Mouse (Mus musculus) midbrain, embryonic 15.5 days (tissue): ENCODE data around the gene Med11. TPM values are rescaled to one million over a fixed set of nuclear protein-coding genes. Genes with fewer than 3 reads are reported as not detected.
"Not testable (repeated sequence)": the region's sequence is repeated elsewhere in the genome, so short reads cannot be mapped to it uniquely, and the experiment has no call there.

ENCODE experiments used
- ATAC-seq: fragments of 200-750 bp; cut with Nextera tagmentation; replicated peaks from 2 replicates; pipeline ENCODE4 v1.8.0; 2017; ENCODE audit warnings: moderate TSS enrichment
- H3K27ac ChIP-seq: fragments of 300-500 bp; sonication (generic); 2 replicates; pipeline ENCODE4 v1.5.1; 2015; ENCODE audit warnings: mild to moderate bottlenecking, inconsistent platforms
- H3K27me3 ChIP-seq: fragments of 300-500 bp; sonication (generic); replicated peaks from 2 replicates; pipeline ENCODE4 v1.6.1; 2015; ENCODE audit warnings: inconsistent platforms
- H3K36me3 ChIP-seq: fragments of 300-500 bp; sonication (generic); replicated peaks from 2 replicates; pipeline ENCODE4 v1.6.1; 2015; ENCODE audit warnings: inconsistent platforms
- H3K4me1 ChIP-seq: fragments of 300-500 bp; sonication (generic); 2 replicates; pipeline ENCODE4 v1.6.1; 2015; ENCODE audit warnings: inconsistent platforms
- H3K4me2 ChIP-seq: fragments of 300-500 bp; sonication (generic); 2 replicates; pipeline ENCODE4 v1.6.1; 2015; ENCODE audit warnings: inconsistent platforms, mild to moderate bottlenecking, moderate library complexity
- H3K4me3 ChIP-seq: fragments of 300-500 bp; sonication (generic); 2 replicates; pipeline ENCODE4 v1.5.1; 2015; ENCODE audit warnings: mild to moderate bottlenecking, inconsistent platforms
- H3K9ac ChIP-seq: fragments of 300-500 bp; sonication (generic); 2 replicates; pipeline ENCODE4 v1.6.1; 2015; ENCODE audit warnings: mild to moderate bottlenecking, inconsistent platforms
- H3K9me3 ChIP-seq: fragments of 300-500 bp; sonication (generic); 2 replicates; pipeline ENCODE4 v1.6.1; 2016; ENCODE audit warnings: inconsistent platforms
- whole genome bisulfite sequencing: fragments of 180-500 bp; shearing (Covaris S2); methylation state at CpG from one replicate; pipeline ENCODE4 v1.1.7; 2015; ENCODE audit warnings: mixed read lengths; 5-methylcytosine and 5-hydroxymethylcytosine counted together
- polyA plus RNA-seq: library from polyadenylated mRNA; unstranded; fragments of >200 nt; fragmentation: Nextera tagmentation; extraction: Ambion mirVana; gene quantifications from 2 replicates; pipeline ENCODE4 v1.2.1, GENCODE M21; 2015

The Med11 gene
- polyA plus RNA-seq, 1 experiment from 2014 or later: 49.5 TPM

DNA sequence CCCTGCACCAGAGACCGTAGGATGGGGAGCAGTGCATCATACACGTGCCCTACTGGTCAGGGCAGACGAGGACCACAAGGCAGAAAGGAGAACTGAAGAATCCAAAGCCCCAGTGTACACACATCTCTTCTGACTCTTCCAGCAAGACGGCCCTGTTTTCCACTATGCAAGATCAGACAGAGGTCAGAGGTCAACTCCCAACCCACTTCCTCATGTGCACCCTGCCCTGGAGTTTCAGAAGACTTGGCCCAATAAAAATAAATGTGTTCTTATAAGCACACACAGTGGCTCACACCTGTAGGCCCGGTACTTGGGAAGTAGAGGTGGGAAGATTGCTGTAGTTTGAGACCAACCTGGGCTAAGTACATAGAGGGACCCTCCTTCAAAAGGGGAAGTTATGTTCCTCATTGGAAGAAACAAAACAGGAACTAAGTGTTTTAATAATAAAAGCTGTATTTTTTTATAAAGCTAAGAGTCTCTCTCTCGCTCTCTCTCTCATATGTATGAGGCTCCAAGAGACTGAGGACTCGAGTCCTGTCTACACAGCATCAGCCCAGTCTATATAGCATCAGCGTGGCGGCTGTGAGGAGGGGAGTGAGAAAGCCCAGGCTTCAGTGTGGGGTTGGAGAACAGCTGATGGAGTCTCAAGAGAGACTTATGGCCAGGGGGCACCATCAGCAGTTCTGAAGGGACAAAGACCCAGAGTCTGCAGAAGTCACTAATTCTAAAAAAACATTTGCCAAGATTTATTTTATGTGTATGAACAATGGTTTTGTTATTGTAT is 1.7 kb downstream of the Med11 start:
- no peaks in the 10 kb centered on the region for H3K36me3 ChIP-seq
- no peak overlapping the region for H3K4me3 ChIP-seq

GRCm38 (mm10) chr11:70458688-70459600 is 7.2 kb downstream of the Med11 start, which contains the start of gene Zmynd15:
Gene Zmynd15, plus strand, starts transcription at chr11:70459433.
- 0 out of 2 replicates have a peak within 1 kb of the TSS, but pooled peaks have one; percentile 2 for H3K9ac ChIP-seq
- H3K4me1 ChIP-seq: peaks cover 9% of the 10 kb centered on the region
- H3K27ac ChIP-seq: no peak within 1 kb of the TSS
- H3K4me2 ChIP-seq: peak within 1 kb of the TSS; percentile 57
- peaks cover 30% of the 10 kb centered on the region for H3K27me3 ChIP-seq
- ATAC-seq: no peak
- no peaks in the 10 kb centered on the region for H3K36me3 ChIP-seq
- no peaks in the 10 kb centered on the region for H3K9me3 ChIP-seq
- peak within 1 kb of the TSS; percentile 32 for H3K4me3 ChIP-seq
- WGBS: 21% methylated on average over 32 of the region's 32 CpGs

More for the DNA sequence above, 1.7 kb downstream of the Med11 start:
- Histone ChIP-seq H3K9ac (no peak overlapping the region), H3K4me1 (peaks cover 12% of the 10 kb centered on the region), H3K27me3 (peaks cover 6% of the 10 kb centered on the region), H3K9me3 (no peaks in the 10 kb centered on the region), H3K27ac (no peak overlapping the region), H3K4me2 (peak overlapping the region; percentile 64; the same call in 1 of the 2 replicates)
- whole genome bisulfite sequencing: 92% methylated on average over 9 of the region's 9 CpGs
- no peak for ATAC-seq

DNA sequence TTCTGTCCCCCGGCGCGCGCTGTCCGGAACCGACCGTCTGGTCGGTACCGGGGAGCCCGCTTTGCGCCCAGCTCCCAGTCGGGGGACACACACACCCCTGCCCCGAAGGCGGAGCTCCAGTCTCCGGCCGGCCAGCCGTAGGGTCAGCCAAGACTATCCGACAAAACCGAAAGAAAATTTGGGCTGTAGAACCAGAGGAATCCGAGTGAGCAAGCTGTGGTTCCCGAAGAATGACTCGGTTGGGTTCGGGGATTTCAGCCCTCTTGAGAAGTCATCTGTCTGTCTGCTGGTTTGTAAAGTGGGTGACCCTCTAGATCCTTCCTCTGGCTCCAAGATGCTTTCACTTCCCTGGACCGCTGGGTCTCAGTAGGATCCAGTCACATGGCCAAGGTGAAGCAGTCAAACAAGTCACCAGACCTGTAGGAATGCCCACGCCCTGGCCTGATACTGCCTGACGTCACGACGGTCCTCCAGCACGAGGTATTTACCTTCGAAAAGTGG is 7.9 kb downstream of the Med11 start, which contains the start of gene Cxcl16:
TSS of gene Cxcl16 (minus strand) at position 384 of the 501 bp plus-strand sequence.
- WGBS: 5% methylated on average over 30 of the region's 30 CpGs
- H3K9me3 ChIP-seq: no peaks in the 10 kb centered on the region
- H3K4me3 ChIP-seq: peak within 1 kb of the TSS; percentile 32
- peaks cover 34% of the 10 kb centered on the region for H3K27me3 ChIP-seq
- peak within 1 kb of the TSS; percentile 57 for H3K4me2 ChIP-seq
- peaks cover 9% of the 10 kb centered on the region for H3K4me1 ChIP-seq
- no peak within 1 kb of the TSS for H3K27ac ChIP-seq
- no peak for ATAC-seq
- H3K9ac ChIP-seq: 0 out of 2 replicates have a peak within 1 kb of the TSS, but pooled peaks have one; percentile 2
- no peaks in the 10 kb centered on the region for H3K36me3 ChIP-seq

DNA sequence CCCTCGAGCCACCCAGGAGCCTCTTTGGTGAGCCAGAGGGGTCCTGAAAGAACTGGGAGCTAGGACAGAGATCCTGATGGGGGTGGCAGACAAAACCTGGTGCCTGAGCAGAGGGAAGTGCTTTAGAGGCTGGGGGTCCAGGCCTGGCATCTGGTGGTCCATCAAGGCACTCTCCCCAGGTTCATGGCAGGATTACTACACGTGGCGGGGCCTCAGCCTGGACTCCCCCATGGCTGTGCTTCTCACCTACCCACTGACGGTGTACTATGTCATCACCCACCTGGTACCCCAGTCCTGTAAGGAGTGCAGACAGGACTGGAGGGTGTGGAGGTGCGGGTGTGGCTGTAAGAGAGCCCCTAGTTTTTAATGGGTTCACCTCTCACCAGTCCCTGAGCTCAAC is 12.3 kb downstream of the Med11 start:
- 70% methylated on average over 5 of the region's 5 CpGs for WGBS

DNA sequence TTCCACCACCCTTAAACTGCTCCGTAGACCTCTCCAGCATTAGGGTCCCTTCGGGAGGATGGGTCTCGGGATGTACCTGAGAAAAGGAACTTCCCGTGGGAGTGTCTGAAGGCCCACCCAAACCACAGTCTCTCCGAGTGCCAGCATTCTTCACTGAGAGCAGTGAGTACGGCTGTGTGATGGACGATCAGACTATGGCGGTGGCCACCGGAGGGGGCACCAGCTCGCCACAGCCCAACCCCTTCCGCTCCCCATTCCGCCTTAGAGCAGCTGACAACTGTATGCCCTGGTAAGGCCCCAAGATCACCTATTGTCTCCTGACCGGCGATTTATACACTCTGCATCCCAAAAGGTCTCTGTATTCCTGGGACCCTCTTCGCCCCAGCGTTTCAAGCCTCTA is 13.5 kb downstream of the Med11 start:
- Histone ChIP-seq H3K36me3 (no peaks in the 10 kb centered on the region), H3K27me3 (peaks cover 21% of the 10 kb centered on the region), H3K9me3 (no peaks in the 10 kb centered on the region), H3K4me1 (peaks cover 6% of the 10 kb centered on the region; the same call in 1 of the 2 replicates), H3K27ac (no peak overlapping the region), H3K4me2 (peak overlapping the region; percentile 39; the same call in 1 of the 2 replicates), H3K9ac (no peak overlapping the region), H3K4me3 (no peak overlapping the region; the same call in 1 of the 2 replicates)
- 28% methylated on average over 16 of the region's 16 CpGs for WGBS
- no peak for ATAC-seq

More for the DNA sequence above, 12.3 kb downstream of the Med11 start:
- H3K27me3 ChIP-seq: peaks cover 31% of the 10 kb centered on the region
- no peaks in the 10 kb centered on the region for H3K36me3 ChIP-seq
- H3K4me3 ChIP-seq: no peak overlapping the region
- no peak for ATAC-seq
- H3K27ac ChIP-seq: no peak overlapping the region
- no peaks in the 10 kb centered on the region for H3K9me3 ChIP-seq
- H3K4me1 ChIP-seq: peaks cover 12% of the 10 kb centered on the region
- H3K9ac ChIP-seq: no peak overlapping the region
- H3K4me2 ChIP-seq: no peak overlapping the region

DNA sequence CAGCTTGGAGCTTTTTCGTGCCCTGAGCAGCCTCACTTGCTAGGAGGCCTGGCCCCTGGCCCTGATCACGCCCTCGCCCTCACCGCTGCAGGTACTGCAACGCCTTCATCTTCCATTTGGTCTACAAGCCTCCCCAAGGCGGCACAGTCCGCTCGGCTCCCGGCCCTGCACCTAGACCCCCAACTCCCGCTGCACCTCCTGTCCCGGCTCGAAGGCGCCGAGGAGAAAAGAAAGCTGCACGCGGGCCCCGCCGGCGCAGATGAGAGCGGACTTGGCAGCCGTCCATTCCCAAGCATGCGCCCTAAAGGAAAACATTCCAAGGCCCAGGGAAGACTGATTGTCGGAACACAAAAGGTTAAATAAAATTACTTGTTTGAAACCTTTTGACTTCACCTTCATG is 14.1 kb downstream of the Med11 start:
- Histone ChIP-seq H3K4me2 (peak overlapping the region; percentile 39), H3K4me3 (no peak overlapping the region; the same call in 1 of the 2 replicates), H3K36me3 (no peaks in the 10 kb centered on the region), H3K9me3 (no peaks in the 10 kb centered on the region), H3K27ac (no peak overlapping the region), H3K27me3 (peaks cover 15% of the 10 kb centered on the region; the same call in 1 of the 2 replicates), H3K9ac (no peak overlapping the region), H3K4me1 (peaks cover 6% of the 10 kb centered on the region; the same call in 1 of the 2 replicates)
- no peak for ATAC-seq
- WGBS: 12% methylated on average over 23 of the region's 23 CpGs

- no peak for ATAC-seq
Observed at GRCm38 (mm10) chr11:70467902-70468619, 16.3 kb downstream of the Med11 start.

GRCm38 (mm10) chr11:70469764-70470163 is 18.0 kb downstream of the Med11 start:
- H3K27ac ChIP-seq: no peak overlapping the region
- no peak overlapping the region for H3K9ac ChIP-seq
- H3K4me2 ChIP-seq: no peak overlapping the region
- peaks cover 6% of the 10 kb centered on the region; the same call in 1 of the 2 replicates for H3K4me1 ChIP-seq
- no peaks in the 10 kb centered on the region for H3K36me3 ChIP-seq
- ATAC-seq: no peak
- H3K4me3 ChIP-seq: no peak overlapping the region
- WGBS: 91% methylated on average over 3 of the region's 3 CpGs
- H3K9me3 ChIP-seq: no peaks in the 10 kb centered on the region
- H3K27me3 ChIP-seq: peaks cover 6% of the 10 kb centered on the region; the same call in 1 of the 2 replicates

More at GRCm38 (mm10) chr11:70467902-70468619, 16.3 kb downstream of the Med11 start:
- H3K4me1 ChIP-seq: peaks cover 6% of the 10 kb centered on the region; the same call in 1 of the 2 replicates
- no peak overlapping the region for H3K4me2 ChIP-seq
- no peak overlapping the region for H3K27ac ChIP-seq
- peaks cover 15% of the 10 kb centered on the region; the same call in 1 of the 2 replicates for H3K27me3 ChIP-seq
- H3K9ac ChIP-seq: no peak overlapping the region
- 84% methylated on average over 5 of the region's 5 CpGs for WGBS
- no peaks in the 10 kb centered on the region for H3K36me3 ChIP-seq
- H3K4me3 ChIP-seq: no peak overlapping the region
- no peaks in the 10 kb centered on the region for H3K9me3 ChIP-seq

GRCm38 (mm10) chr11:70472716-70473115 is 21.0 kb downstream of the Med11 start:
- no peak for ATAC-seq
- Histone ChIP-seq H3K4me1 (no peaks in the 10 kb centered on the region), H3K27ac (no peak overlapping the region), H3K4me3 (no peak overlapping the region), H3K9ac (no peak overlapping the region), H3K27me3 (no peaks in the 10 kb centered on the region), H3K4me2 (no peak overlapping the region), H3K9me3 (no peaks in the 10 kb centered on the region), H3K36me3 (no peaks in the 10 kb centered on the region)

- ATAC-seq, H3K36me3 ChIP-seq, H3K9ac ChIP-seq, H3K4me1 ChIP-seq, H3K4me2 ChIP-seq, H3K27ac ChIP-seq, H3K9me3 ChIP-seq, H3K4me3 ChIP-seq, H3K27me3 ChIP-seq: not testable (repeated sequence)
- WGBS: 89% methylated on average over 5 of the region's 5 CpGs
Observed at GRCm38 (mm10) chr11:70473291-70473690, 21.6 kb downstream of the Med11 start.

DNA sequence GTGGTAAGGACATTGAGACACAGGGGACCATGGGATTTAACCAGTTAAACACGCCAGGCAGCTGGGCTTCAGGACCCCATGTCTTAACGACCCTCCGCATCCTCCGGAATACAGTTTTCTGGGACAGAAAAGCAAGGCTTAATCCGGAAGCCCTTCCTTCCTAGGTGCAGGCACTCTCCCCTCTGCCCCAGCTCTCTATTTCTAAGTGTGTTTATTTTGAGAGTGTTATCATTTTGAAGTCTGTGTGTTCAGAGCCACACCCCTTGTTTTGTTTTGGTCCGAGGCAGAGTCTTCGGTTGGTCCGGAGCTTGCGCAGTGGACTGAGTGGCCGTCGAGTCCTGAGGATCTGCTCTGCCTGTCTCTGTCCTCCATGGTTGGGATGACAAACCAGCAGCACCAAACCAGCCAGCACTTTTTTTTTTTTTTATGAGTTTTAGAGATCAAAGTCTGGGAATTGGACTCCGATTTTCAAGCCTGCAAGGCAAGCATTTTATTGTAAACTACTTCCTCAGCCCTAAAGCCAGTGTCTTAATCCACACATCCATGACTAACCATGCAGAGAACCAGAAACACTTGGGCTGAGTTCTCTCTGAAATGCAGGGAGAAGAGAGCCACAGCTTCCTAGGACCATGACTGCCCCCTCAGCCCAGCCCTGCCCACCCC is 23.3 kb downstream of the Med11 start:
- Histone ChIP-seq H3K4me1 (no peaks in the 10 kb centered on the region), H3K4me2 (no peak overlapping the region), H3K27ac (no peak overlapping the region), H3K4me3 (no peak overlapping the region), H3K9me3 (no peaks in the 10 kb centered on the region), H3K27me3 (no peaks in the 10 kb centered on the region), H3K36me3 (no peaks in the 10 kb centered on the region), H3K9ac (no peak overlapping the region)
- ATAC-seq: no peak
- 72% methylated on average over 12 of the region's 12 CpGs for WGBS
